Mouse (Mus musculus): ENCODE measurements at regions not wholly inside any gene's neighbourhood (a gene's known extent, or its start where the extent isn't known, plus 50 kb on each side); places are given as distances from the start of the nearest gene placed in this dataset.

DNA sequence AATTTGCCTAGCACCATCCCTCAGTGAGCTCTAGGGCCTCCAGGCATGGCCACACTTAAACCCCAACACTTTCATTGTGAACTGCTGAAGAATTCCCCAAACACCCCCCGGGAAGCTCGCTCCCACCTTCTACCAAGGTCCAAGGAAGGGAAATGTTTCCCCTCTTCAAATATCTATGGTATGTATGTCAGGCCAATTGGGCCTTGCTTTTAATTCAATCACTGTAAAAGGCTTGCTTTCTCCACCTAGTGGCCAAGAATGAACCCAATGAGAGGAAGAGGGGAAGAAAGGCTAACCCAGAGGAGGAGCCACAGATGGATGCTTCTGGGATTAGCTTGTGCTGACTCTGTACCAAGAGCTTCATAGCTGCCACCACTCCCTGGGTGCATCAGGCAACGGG is 336.3 kb upstream of the Tgfbr2 start:
- DNase-seq (ENCODE audit: extremely low spot score, low spot score) = peak; percentile 17

DNA sequence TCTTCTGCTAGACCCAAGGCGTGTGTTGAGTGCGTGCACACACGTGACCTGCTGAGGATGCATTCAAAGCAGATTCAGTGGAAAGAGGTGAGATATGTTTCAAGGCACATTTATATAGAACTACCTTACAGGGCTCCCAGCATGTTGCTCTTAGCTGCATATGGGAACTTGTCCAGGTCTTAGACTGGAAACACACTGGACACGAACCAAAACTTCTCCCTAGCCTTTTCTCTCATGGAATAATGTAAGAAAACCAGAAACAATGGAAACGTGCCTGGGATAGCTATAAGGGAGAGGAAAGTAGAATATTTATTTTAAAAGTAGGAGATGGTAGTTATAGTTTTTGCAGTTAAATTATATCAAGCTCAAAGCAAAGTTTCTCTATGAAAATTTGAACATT is 332.6 kb upstream of the Tgfbr2 start:
- DNase-seq (ENCODE audit: extremely low spot score, low spot score) = no peak

- DNase-seq (ENCODE audit: extremely low spot score, low spot score) = no peak
Measured at GRCm38 (mm10) chr9:116502831-116503230, 327.7 kb upstream of the Tgfbr2 start.

GRCm38 (mm10) chr9:116500951-116501350 is 325.8 kb upstream of the Tgfbr2 start:
- DNase-seq (ENCODE audit: extremely low spot score, low spot score) = no peak

DNA sequence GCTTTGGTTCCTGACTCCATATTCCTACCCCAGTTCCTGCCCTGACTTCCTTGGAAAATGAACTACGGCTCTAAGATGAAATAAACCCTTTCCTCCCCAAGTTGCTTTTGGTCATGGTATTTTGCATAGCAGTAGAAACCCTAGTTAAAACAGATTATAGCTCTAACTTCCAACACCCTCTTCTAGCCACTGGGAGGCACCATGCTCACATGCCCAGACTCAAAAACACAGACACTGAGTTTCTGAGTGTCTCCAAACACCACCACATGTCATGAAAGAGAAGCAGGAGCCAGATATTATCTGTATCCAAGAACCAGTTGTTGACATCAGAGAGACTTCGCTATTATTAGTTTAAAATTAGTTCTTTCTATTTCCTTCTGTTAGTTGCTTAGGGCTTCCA is 316.1 kb upstream of the Tgfbr2 start:
- no peak for DNase-seq (ENCODE audit: extremely low spot score, low spot score)

DNA sequence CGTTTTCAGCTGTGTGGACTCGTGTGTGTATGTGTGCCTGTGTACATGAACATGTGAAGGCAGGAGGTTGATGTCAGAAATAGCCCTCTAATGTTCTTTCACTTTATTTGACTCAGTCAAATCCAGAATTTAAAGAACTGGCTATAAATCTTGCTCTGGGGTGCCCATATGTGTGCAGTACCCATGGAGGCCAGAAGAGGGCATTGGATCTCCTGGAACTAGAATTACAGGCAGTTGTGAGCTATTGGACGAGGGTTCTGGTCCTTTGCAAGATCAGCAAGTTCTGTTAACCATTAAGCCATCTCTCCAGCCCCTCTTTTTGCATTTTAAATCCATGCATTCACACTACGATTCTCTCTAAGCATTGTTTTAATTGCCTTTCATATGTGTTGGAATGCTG is 314.6 kb upstream of the Tgfbr2 start:
- peak; percentile 38 for DNase-seq (ENCODE audit: extremely low spot score, low spot score)

DNA sequence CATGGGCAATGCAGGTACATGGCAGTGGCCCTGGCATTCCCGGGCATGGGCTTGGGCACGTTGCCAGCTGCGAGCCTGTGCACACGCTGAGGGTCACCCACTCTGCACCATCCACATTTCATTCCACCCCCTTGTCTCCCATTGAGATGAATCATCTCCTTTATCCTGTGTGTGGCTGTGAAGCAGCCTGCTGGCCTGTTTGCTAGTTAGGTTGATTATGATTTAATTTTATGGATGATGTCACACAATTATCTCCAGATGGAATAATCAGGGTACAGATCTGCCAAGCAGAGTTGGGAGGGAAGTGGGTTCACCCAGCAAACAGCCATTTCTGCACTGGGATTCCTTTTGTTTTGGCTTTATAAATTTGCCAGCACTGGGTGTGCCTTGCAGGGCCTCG is 314.1 kb upstream of the Tgfbr2 start:
- no peak for DNase-seq (ENCODE audit: extremely low spot score, low spot score)

- DNase-seq (ENCODE audit: extremely low spot score, low spot score) = no peak
Measured at GRCm38 (mm10) chr9:116477309-116477708, 302.1 kb upstream of the Tgfbr2 start.

DNA sequence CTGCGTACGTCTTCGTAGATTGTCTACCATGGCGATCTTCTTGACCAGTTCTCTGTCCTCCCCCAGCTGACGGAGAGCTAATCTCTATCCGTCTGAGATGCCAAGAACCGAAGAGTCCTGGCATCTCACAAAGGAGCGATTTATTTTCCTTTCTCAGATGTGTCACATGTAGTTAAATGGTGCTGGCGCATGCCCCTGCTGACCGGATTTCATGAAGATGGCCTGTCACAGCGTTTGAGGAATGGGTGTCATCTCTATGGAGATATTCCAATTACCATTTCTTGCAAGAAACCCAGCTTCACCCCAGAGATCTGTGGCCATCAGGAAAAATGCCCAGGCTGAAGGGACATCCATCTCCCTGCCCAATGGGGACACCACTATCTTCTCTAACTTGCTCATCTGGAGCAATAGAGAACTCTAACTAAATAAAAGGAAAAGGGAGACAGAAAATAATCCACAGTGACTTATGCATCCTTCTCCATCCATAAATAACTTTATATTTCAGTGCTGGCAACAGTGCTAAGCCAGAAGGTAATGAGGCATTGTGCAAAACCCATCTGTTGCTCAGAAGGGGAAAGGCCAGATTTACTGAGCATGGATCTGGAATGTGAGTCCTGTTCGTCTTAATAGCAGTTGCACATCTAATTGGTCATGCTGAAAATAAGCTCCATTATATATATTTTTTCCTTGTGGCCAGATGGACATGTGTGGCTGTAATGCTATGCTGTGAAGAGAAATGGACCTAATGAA is 300.2 kb upstream of the Tgfbr2 start:
- DNase-seq (ENCODE audit: extremely low spot score, low spot score) = no peak

DNA sequence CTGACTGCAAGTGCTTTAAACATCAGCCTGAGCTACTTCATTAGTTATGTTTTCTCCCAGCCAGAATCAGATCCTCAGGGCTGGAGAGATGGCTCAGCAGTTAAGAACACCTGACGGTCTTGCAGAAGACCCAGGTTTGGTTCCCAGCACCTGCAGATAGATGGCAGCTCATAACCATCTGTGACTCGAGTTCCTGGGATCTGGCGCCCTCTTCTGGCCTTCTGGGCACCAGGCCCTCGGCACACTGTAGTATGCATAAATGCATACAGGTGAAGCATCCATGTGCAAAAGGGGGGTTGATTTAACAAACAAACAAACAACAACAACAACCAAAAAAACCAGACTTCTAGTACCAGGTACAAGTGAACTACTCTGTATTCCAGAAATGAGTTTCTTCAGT is 297.7 kb upstream of the Tgfbr2 start:
- DNase-seq (ENCODE audit: extremely low spot score, low spot score) = no peak

DNA sequence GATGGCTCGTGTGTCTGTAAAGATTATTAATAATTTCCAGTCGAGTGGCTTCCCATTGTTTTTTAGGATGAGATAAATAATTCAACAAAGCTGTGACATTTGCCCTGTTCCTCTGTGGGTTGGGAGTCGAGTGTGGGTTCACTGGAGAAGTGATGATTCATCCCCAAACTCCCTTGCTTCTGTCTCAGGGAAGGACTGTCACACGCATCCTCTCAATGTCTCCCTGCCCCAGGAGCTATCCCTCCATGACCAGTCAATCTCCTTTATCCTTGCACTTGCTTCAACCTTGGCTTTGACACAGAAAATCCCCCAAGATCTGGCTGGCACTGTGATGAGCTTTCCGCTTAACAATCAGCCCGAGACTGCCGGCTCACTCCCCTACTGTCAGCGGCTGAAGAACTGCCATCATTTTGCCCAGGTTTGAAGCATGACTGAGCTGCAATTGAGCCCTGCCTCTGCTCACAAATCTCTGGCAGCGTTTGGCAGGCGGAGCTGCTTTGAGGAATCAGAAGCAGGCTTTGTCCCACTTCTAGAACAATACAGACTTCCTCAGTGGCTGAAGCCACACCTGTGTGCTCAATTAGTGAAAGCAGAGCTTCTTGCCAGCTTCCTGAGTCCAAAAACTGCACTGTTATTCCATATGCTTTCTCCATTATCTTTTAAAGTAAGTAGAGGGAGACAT is 293.6 kb upstream of the Tgfbr2 start:
- no peak for DNase-seq (ENCODE audit: extremely low spot score, low spot score)

GRCm38 (mm10) chr9:116466336-116466735 is 291.2 kb upstream of the Tgfbr2 start:
- DNase-seq (ENCODE audit: extremely low spot score, low spot score) = no peak

GRCm38 (mm10) chr9:116464626-116465025 is 289.5 kb upstream of the Tgfbr2 start:
- no peak for DNase-seq (ENCODE audit: extremely low spot score, low spot score)

DNA sequence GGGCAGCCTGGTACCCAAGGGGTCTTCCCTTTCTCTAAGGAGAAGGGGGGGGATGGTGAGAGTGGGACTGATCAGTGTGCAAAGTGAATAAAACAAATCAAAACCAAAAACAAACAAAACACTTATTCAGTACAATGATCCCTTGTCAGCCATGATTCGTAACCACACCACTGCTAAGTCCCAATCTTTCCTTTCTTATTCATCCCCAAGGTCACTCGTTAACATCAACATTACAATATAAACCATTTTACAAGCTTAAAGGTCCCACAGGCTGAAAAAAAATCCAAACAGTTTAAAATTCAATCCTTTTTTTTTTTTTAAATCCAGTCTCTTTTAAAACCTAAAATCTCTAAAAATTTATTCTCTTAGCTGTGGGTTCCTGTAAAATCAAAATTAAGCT is 287.1 kb upstream of the Tgfbr2 start:
- DNase-seq (ENCODE audit: extremely low spot score, low spot score) = no peak

DNA sequence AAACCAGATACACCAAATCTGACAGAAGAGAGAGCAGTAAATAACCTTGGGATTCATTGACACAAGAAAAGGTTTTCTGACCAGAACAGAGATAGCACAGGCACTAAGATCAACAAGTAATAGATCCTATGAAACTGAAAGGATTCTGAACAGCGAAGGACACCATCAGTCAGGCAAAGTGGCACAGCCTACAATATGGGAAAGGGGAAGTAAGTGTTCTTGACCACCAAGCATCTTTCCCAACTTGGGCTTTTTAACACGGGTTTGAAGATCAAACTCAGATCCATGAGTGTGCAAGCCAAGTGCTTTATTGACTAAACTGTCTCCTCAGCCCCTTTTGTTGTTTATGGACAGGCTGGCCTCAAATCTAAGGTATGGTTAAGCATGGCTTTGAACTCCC is 284.9 kb upstream of the Tgfbr2 start:
- DNase-seq (ENCODE audit: extremely low spot score, low spot score) = no peak

GRCm38 (mm10) chr9:116452050-116452449 is 276.9 kb upstream of the Tgfbr2 start:
- no peak for DNase-seq (ENCODE audit: extremely low spot score, low spot score)

DNA sequence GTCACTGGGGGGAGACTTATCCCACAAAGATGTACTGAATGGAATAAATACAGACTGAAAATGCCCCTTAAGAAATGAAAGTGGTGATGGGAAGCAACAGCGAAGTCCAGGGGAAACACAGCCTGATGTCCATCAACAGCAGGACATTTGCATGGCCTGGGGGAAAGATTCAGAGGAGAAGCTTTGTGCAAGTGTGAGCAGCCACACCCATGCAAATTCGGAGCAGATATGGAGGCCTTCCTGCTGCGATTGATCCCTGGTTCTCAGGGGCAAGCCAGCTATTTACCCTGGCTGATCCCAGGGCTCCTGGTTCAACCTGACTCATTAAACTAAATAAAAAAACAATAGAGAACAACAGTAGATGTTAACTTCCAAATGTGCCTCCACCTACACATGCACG is 275.7 kb upstream of the Tgfbr2 start:
- no peak for DNase-seq (ENCODE audit: extremely low spot score, low spot score)

- no peak for DNase-seq (ENCODE audit: extremely low spot score, low spot score)
Measured at GRCm38 (mm10) chr9:116447734-116448133, 272.6 kb upstream of the Tgfbr2 start.

DNA sequence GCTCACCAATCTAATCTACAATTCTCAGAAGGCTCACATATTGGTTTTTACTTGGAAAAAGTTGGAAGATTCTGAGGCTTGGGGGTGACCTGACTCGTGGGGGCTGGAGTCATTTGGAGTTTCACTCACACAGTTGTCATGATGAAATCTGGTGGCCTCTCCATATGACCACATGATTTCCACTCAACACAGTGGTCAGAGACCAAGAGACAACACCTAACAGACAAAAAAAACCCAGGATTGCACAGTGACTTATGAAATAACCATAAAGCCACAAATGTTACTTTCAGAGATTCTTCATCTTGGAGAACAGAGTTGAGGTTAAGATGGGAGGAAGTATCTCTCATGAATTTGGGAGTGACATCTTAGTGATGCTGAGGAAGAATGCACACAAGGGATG is 263.4 kb upstream of the Tgfbr2 start:
- no peak for DNase-seq (ENCODE audit: extremely low spot score, low spot score)

- DNase-seq (ENCODE audit: extremely low spot score, low spot score) = no peak
Measured at GRCm38 (mm10) chr9:116434414-116434813, 259.3 kb upstream of the Tgfbr2 start.

- no peak for DNase-seq (ENCODE audit: extremely low spot score, low spot score)
Measured at GRCm38 (mm10) chr9:116429061-116429460, 253.9 kb upstream of the Tgfbr2 start.

GRCm38 (mm10) chr9:116428475-116428874 is 253.3 kb upstream of the Tgfbr2 start:
- peak; percentile 21 for DNase-seq (ENCODE audit: extremely low spot score, low spot score)

- DNase-seq (ENCODE audit: extremely low spot score, low spot score) = no peak
Measured at GRCm38 (mm10) chr9:116427278-116427677, 252.1 kb upstream of the Tgfbr2 start.
